Mouse (Mus musculus): Measurements from ENCODE around the gene Ogfod1.

- no peak for TF ChIP-seq ZNF384 (IDR thresholded peaks at IDR 0.05; ENCODE audit: low read depth, low read length)
- TF ChIP-seq MAFK (IDR thresholded peaks at IDR 0.05; ENCODE audit: insufficient read depth, low read depth, low read length): no peak
- no peak for TF ChIP-seq HCFC1 (IDR thresholded peaks at IDR 0.05; ENCODE audit: borderline replicate concordance, insufficient read depth, low read length)
- TF ChIP-seq CHD2 (IDR thresholded peaks at IDR 0.05; ENCODE audit: low read depth, low read length): no peak
- TF ChIP-seq ZC3H11A (IDR thresholded peaks at IDR 0.05; ENCODE audit: borderline replicate concordance, low read depth, low read length): no peak
Observed at GRCm38 (mm10) chr8:94010101-94010705, 26.8 kb upstream of the Ogfod1 start.

Measured in ES-E14 (cell line).